Mouse (Mus musculus): ENCODE measurements around the gene Slc24a4. TPM values are rescaled to one million over a fixed set of nuclear protein-coding genes. Genes with fewer than 3 reads are reported as not detected.
A peak's percentile ranks its signal among the peaks of the same experiment; 100 is the strongest.

Gene Slc24a4
- polyA plus RNA-seq, 1 experiment from 2014 or later = 0.16 TPM

DNA sequence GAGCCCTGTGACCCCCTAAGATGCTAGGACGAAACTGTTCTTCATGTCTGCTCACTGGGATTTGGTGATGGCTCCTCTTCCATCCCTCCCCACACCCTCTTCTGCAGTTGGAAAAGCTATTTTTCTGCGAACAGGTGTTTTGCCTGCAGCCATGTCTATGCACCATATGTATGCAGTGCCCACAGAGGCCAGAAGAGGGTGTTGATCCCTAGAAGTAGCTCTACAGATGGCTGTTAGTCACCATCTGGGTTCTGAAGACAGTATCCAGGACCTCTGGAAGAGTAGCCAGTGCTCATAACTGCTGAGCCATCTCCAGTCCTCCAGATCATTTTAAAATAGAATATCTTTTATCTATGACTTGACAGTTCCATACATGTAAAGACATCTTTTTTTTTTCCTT is 20.2 kb downstream of the Slc24a4 start:
- no peaks in the 10 kb centered on the region for H3K27me3 ChIP-seq (ENCODE audit: control insufficient read depth, insufficient read depth, low read length)
- no peak overlapping the region for H3K4me2 ChIP-seq (ENCODE audit: low read depth, low read length, severe bottlenecking)
- no peak overlapping the region for H3K9ac ChIP-seq (ENCODE audit: low read length)
- H3K9me3 ChIP-seq (ENCODE audit: control insufficient read depth, low read length) = no peaks in the 10 kb centered on the region
- WGBS = 84% methylated on average over 2 of the region's 2 CpGs
- ATAC-seq (replicated peaks; ENCODE audit: low FRiP score) = no peak
- no peaks in the 10 kb centered on the region for H3K36me3 ChIP-seq (ENCODE audit: control insufficient read depth, insufficient read depth, low read length)
- no peak for DNase-seq (ENCODE audit: low spot score)
- H3K27ac ChIP-seq (ENCODE audit: low read depth, low read length) = no peak overlapping the region
- no peak overlapping the region for H3K4me3 ChIP-seq (ENCODE audit: low read depth, low read length)
- H3K4me1 ChIP-seq (replicated peaks; ENCODE audit: control insufficient read depth, insufficient read depth, low read length) = no peaks in the 10 kb centered on the region

DNA sequence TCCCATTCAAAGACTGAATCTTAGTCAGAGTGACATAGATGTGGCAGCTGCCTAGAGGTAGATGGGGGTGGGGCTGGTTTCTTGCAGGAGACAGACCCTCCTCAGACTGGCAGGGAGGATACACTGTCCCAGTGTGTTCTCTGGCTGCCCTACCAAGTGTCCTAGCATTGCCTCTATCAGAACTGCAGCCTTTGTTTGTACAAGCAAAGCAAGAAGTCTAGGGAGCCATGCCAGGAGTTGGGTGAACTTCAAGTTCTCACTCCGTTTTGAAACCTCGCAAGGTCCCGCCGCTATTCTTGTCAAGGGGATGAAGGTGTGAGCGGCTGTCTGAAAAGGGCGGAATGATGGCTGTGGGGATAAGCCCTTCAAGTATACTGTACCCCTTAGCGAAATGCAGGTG is 22.7 kb downstream of the Slc24a4 start:
- Histone ChIP-seq H3K27me3 (ENCODE audit: control insufficient read depth, insufficient read depth, low read length) (no peaks in the 10 kb centered on the region), H3K4me2 (ENCODE audit: low read depth, low read length, severe bottlenecking) (no peak overlapping the region), H3K27ac (ENCODE audit: low read depth, low read length) (no peak overlapping the region), H3K9ac (ENCODE audit: low read length) (no peak overlapping the region), H3K4me3 (ENCODE audit: low read depth, low read length) (no peak overlapping the region), H3K36me3 (ENCODE audit: control insufficient read depth, insufficient read depth, low read length) (no peaks in the 10 kb centered on the region), H3K9me3 (ENCODE audit: control insufficient read depth, low read length) (no peaks in the 10 kb centered on the region), H3K4me1 (replicated peaks; ENCODE audit: control insufficient read depth, insufficient read depth, low read length) (no peaks in the 10 kb centered on the region)
- WGBS = 94% methylated on average over 7 of the region's 7 CpGs
- ATAC-seq (replicated peaks; ENCODE audit: low FRiP score) (no peak), DNase-seq (ENCODE audit: low spot score) (no peak)

- Histone ChIP-seq H3K4me1 (replicated peaks; ENCODE audit: control insufficient read depth, insufficient read depth, low read length) (no peaks in the 10 kb centered on the region), H3K36me3 (ENCODE audit: control insufficient read depth, insufficient read depth, low read length) (no peaks in the 10 kb centered on the region), H3K27ac (ENCODE audit: low read depth, low read length) (no peak overlapping the region), H3K4me3 (ENCODE audit: low read depth, low read length) (no peak overlapping the region), H3K9me3 (ENCODE audit: control insufficient read depth, low read length) (no peaks in the 10 kb centered on the region), H3K4me2 (ENCODE audit: low read depth, low read length, severe bottlenecking) (no peak overlapping the region), H3K27me3 (ENCODE audit: control insufficient read depth, insufficient read depth, low read length) (no peaks in the 10 kb centered on the region), H3K9ac (ENCODE audit: low read length) (no peak overlapping the region)
- WGBS = 92% methylated on average over 7 of the region's 7 CpGs
- DNase-seq (ENCODE audit: low spot score) (no peak), ATAC-seq (replicated peaks; ENCODE audit: low FRiP score) (no peak)
These were observed 25.3 kb downstream of the Slc24a4 start for GRCm38 (mm10) chr12:102153796-102154195.

GRCm38 (mm10) chr12:102154815-102155214 is 26.3 kb downstream of the Slc24a4 start:
- H3K27ac ChIP-seq (ENCODE audit: low read depth, low read length) = no peak overlapping the region
- no peaks in the 10 kb centered on the region for H3K27me3 ChIP-seq (ENCODE audit: control insufficient read depth, insufficient read depth, low read length)
- no peak overlapping the region for H3K4me3 ChIP-seq (ENCODE audit: low read depth, low read length)
- no peaks in the 10 kb centered on the region for H3K4me1 ChIP-seq (replicated peaks; ENCODE audit: control insufficient read depth, insufficient read depth, low read length)
- DNase-seq (ENCODE audit: low spot score) (no peak), ATAC-seq (replicated peaks; ENCODE audit: low FRiP score) (no peak)
- H3K36me3 ChIP-seq (ENCODE audit: control insufficient read depth, insufficient read depth, low read length) = no peaks in the 10 kb centered on the region
- WGBS = 72% methylated on average over 1 of the region's 1 CpGs
- H3K9me3 ChIP-seq (ENCODE audit: control insufficient read depth, low read length) = no peaks in the 10 kb centered on the region
- H3K4me2 ChIP-seq (ENCODE audit: low read depth, low read length, severe bottlenecking) = no peak overlapping the region
- no peak overlapping the region for H3K9ac ChIP-seq (ENCODE audit: low read length)

- 91% methylated on average over 7 of the region's 7 CpGs for WGBS
These were observed 36.1 kb downstream of the Slc24a4 start for GRCm38 (mm10) chr12:102164632-102165031.

DNA sequence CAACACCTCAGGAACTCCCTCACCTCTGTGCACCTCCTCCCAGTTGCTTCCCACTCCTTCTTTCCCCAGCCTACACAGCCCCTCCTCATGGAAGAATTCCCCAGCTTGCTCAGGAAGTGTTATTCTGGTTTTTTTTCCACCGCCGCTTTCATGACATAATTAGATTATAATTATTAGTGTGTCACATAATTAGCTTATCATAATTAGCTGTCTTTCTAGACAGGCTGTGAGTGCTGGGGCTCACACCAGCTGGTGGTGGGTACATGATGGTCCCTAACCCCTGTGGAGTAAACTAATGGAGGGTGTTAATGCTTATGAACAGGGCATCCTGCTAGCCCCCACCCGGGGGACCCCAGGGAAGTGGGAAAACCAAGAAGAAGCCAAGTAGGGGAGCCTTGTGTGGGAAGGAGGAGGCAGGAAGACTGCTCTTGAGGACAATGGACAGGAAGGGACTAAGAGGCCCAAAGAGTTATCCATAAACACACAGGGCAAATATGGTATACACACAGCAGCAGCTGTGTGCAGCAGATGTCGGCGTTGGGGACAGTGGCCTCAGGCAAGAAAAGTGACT is 38.2 kb downstream of the Slc24a4 start:
- H3K9me3 ChIP-seq (ENCODE audit: control insufficient read depth, low read length) = no peaks in the 10 kb centered on the region
- H3K27ac ChIP-seq (ENCODE audit: low read depth, low read length) = no peak overlapping the region; the same call in 1 of the 2 replicates
- no peak overlapping the region for H3K4me2 ChIP-seq (ENCODE audit: low read depth, low read length, severe bottlenecking)
- H3K4me3 ChIP-seq (ENCODE audit: low read depth, low read length) = no peak overlapping the region
- DNase-seq (ENCODE audit: low spot score) (no peak), ATAC-seq (replicated peaks; ENCODE audit: low FRiP score) (peak; percentile 56)
- WGBS = 56% methylated on average over 5 of the region's 5 CpGs
- H3K4me1 ChIP-seq (replicated peaks; ENCODE audit: control insufficient read depth, insufficient read depth, low read length) = no peaks in the 10 kb centered on the region
- H3K36me3 ChIP-seq (ENCODE audit: control insufficient read depth, insufficient read depth, low read length) = no peaks in the 10 kb centered on the region
- no peaks in the 10 kb centered on the region for H3K27me3 ChIP-seq (ENCODE audit: control insufficient read depth, insufficient read depth, low read length)
- H3K9ac ChIP-seq (ENCODE audit: low read length) = no peak overlapping the region

More at GRCm38 (mm10) chr12:102164632-102165031, 36.1 kb downstream of the Slc24a4 start:
- Histone ChIP-seq H3K36me3 (ENCODE audit: control insufficient read depth, insufficient read depth, low read length) (no peaks in the 10 kb centered on the region), H3K9me3 (ENCODE audit: control insufficient read depth, low read length) (no peaks in the 10 kb centered on the region), H3K9ac (ENCODE audit: low read length) (no peak overlapping the region), H3K27me3 (ENCODE audit: control insufficient read depth, insufficient read depth, low read length) (no peaks in the 10 kb centered on the region), H3K4me1 (replicated peaks; ENCODE audit: control insufficient read depth, insufficient read depth, low read length) (no peaks in the 10 kb centered on the region), H3K4me3 (ENCODE audit: low read depth, low read length) (no peak overlapping the region), H3K4me2 (ENCODE audit: low read depth, low read length, severe bottlenecking) (no peak overlapping the region), H3K27ac (ENCODE audit: low read depth, low read length) (no peak overlapping the region)
- ATAC-seq (replicated peaks; ENCODE audit: low FRiP score) = no peak
- DNase-seq (ENCODE audit: low spot score) = no peak

- ATAC-seq (replicated peaks; ENCODE audit: low FRiP score) (no peak; the same call in 1 of the 2 replicates), DNase-seq (ENCODE audit: low spot score) (no peak)
- Histone ChIP-seq H3K4me3 (ENCODE audit: low read depth, low read length) (no peak overlapping the region), H3K4me1 (replicated peaks; ENCODE audit: control insufficient read depth, insufficient read depth, low read length) (no peaks in the 10 kb centered on the region), H3K27ac (ENCODE audit: low read depth, low read length) (no peak overlapping the region), H3K9ac (ENCODE audit: low read length) (no peak overlapping the region), H3K27me3 (ENCODE audit: control insufficient read depth, insufficient read depth, low read length) (no peaks in the 10 kb centered on the region), H3K4me2 (ENCODE audit: low read depth, low read length, severe bottlenecking) (no peak overlapping the region), H3K9me3 (ENCODE audit: control insufficient read depth, low read length) (no peaks in the 10 kb centered on the region), H3K36me3 (ENCODE audit: control insufficient read depth, insufficient read depth, low read length) (no peaks in the 10 kb centered on the region)
- WGBS = 81% methylated on average over 5 of the region's 5 CpGs
These were observed 38.8 kb downstream of the Slc24a4 start for GRCm38 (mm10) chr12:102167302-102167701.

GRCm38 (mm10) chr12:102172746-102173145 is 44.2 kb downstream of the Slc24a4 start:
- no peaks in the 10 kb centered on the region for H3K9me3 ChIP-seq (ENCODE audit: control insufficient read depth, low read length)
- DNase-seq (ENCODE audit: low spot score) (no peak), ATAC-seq (replicated peaks; ENCODE audit: low FRiP score) (no peak)
- H3K4me3 ChIP-seq (ENCODE audit: low read depth, low read length) = no peak overlapping the region
- H3K9ac ChIP-seq (ENCODE audit: low read length) = no peak overlapping the region
- H3K4me2 ChIP-seq (ENCODE audit: low read depth, low read length, severe bottlenecking) = no peak overlapping the region
- no peaks in the 10 kb centered on the region for H3K36me3 ChIP-seq (ENCODE audit: control insufficient read depth, insufficient read depth, low read length)
- no peaks in the 10 kb centered on the region for H3K4me1 ChIP-seq (replicated peaks; ENCODE audit: control insufficient read depth, insufficient read depth, low read length)
- WGBS = 89% methylated on average over 11 of the region's 11 CpGs
- no peak overlapping the region for H3K27ac ChIP-seq (ENCODE audit: low read depth, low read length)
- no peaks in the 10 kb centered on the region for H3K27me3 ChIP-seq (ENCODE audit: control insufficient read depth, insufficient read depth, low read length)

DNA sequence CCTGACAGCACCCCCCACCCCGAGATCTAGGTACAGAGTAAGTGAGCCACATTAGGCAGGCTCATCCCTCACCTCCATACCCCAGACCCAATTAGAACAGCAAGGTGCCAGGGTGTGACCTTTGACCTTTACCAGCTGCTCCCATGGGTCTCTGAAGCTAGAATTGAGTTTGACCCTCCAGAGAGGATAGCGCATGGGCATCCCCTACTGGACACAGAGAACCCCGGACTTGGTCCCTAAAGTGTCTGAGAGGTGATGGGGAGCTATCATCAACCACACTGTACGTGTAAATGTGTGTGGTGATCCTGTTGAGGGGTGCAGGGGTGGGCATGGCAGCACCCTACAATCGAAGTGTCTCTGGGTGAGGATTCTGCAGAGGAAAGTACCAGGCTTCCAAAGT is 44.8 kb downstream of the Slc24a4 start:
- no peak overlapping the region for H3K4me2 ChIP-seq (ENCODE audit: low read depth, low read length, severe bottlenecking)
- no peaks in the 10 kb centered on the region for H3K9me3 ChIP-seq (ENCODE audit: control insufficient read depth, low read length)
- ATAC-seq (replicated peaks; ENCODE audit: low FRiP score) = no peak
- no peak for DNase-seq (ENCODE audit: low spot score)
- H3K4me1 ChIP-seq (replicated peaks; ENCODE audit: control insufficient read depth, insufficient read depth, low read length) = no peaks in the 10 kb centered on the region
- no peak overlapping the region for H3K27ac ChIP-seq (ENCODE audit: low read depth, low read length)
- H3K36me3 ChIP-seq (ENCODE audit: control insufficient read depth, insufficient read depth, low read length) = no peaks in the 10 kb centered on the region
- no peak overlapping the region for H3K4me3 ChIP-seq (ENCODE audit: low read depth, low read length)
- H3K9ac ChIP-seq (ENCODE audit: low read length) = no peak overlapping the region
- 83% methylated on average over 5 of the region's 5 CpGs for WGBS
- H3K27me3 ChIP-seq (ENCODE audit: control insufficient read depth, insufficient read depth, low read length) = no peaks in the 10 kb centered on the region
